Mouse (Mus musculus) E14TG2a.4 (cell line): Measurements from ENCODE around the gene Adrb1.

Experiments
- CTCF ChIP-seq: conservative IDR thresholded peaks from 2 replicates; pipeline ENCODE4 v1.5.1; 2014; ENCODE audit warnings: low read length
- POU5F1 ChIP-seq: IDR thresholded peaks from 2 replicates; pipeline ENCODE4 v1.6.1; 2014; ENCODE audit warnings: low read length, borderline replicate concordance

GRCm38 (mm10) chr19:56722711-56723330 lies 822 bp downstream of the Adrb1 start:
- TF ChIP-seq CTCF (no peak), POU5F1 (no peak)
